In the genomic region with DNA sequence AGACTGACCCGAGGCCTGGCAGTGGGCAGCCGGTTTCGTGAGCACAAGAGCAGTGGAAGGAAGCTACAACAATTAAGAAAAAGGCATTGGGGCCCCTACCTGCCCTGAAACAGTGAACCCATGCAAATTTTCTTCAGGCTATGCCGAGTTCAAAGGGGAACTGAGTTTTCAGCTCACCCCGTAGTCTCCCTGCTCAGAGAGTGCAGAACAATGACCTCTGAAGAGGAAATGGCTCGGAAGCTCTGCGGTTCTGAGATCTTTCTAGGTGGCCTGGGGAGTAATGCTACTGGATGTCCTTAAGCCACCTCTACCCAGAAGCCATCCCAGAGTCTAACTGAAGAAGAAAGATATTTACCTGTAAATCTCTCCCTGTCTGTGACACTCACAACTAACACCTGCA, we compare ENCODE assay signal across 15 mouse cellular contexts.
"Had no signal": no experiment of that assay in that cellular context is flagged by ENCODE, and none has a peak within 500 bp of the region (broad histone marks: within the 10 kb centered on the region; RNA-seq: fewer than 3 reads in every experiment).

No protein-coding gene starts in this region.

- H3K27ac ChIP-seq: neural tube, embryonic 15.5 days; stomach, embryonic 15.5 days; stomach, postnatal 0 days had no signal

- H3K27me3 ChIP-seq: neural tube, embryonic 15.5 days; stomach, embryonic 15.5 days had no signal

- H3K36me3 ChIP-seq: neural tube, embryonic 15.5 days; stomach, embryonic 15.5 days had no signal

- H3K4me1 ChIP-seq: neural tube, embryonic 15.5 days; stomach, embryonic 15.5 days had no signal

- H3K9ac ChIP-seq: neural tube, embryonic 15.5 days; stomach, embryonic 15.5 days had no signal

- H3K4me3 ChIP-seq: neural tube, embryonic 15.5 days; stomach, embryonic 15.5 days had no signal

- DNase-seq: retina, postnatal 1 day; right cerebral cortex, adult 18-20 months; right cerebral cortex, postnatal 14 days; right cerebral cortex, postnatal 25 days; right cerebral cortex, postnatal 4 days; spleen, adult 18-20 months; thymus, adult 18-20 months; thymus, adult 2 months; thymus, postnatal 14 days; thymus, postnatal 25 days; thymus, postnatal 36 days; thymus, postnatal 4 days had no signal
